Mouse (Mus musculus): ENCODE results near the gene Mrvi1.

Gene Mrvi1

GRCm38 (mm10) chr7:110893943-110894610 is 88.2 kb downstream of the Mrvi1 start:
- in situ Hi-C loops (cut with MboI, MseI): no loop called here

- in situ Hi-C loops (cut with MboI, MseI): no loop called here
These were observed 90.7 kb downstream of the Mrvi1 start for GRCm38 (mm10) chr7:110891501-110891986.

DNA sequence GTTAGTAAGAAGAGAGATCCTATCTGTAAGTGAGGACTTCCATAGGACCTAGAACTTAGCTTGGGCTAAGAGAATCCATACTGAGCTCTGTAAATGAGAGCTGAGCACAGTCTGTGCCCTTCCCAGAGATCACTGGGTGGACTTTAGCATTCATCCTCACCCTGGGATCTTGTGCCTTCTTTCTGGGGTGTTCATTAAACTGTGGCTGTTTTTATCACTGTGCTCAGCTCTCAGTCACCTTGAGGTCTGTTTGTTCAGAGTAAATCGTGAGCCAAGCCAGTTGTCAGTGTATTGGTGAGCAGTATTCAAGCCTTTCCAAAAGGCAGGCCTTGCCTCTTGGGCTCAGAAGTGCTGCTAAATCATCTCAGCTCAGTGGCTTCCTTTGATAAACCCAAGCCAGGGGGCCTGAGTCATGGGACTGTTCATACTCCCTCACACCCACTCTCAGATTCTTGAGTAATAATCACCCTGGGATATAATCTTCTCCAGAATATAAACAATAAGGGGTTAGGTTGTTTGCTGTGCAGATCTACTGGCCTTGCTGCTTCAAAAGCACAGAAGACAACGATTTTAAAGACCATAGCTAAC is 100.4 kb downstream of the Mrvi1 start:
- in situ Hi-C loops (cut with MboI, MseI): no loop called here

DNA sequence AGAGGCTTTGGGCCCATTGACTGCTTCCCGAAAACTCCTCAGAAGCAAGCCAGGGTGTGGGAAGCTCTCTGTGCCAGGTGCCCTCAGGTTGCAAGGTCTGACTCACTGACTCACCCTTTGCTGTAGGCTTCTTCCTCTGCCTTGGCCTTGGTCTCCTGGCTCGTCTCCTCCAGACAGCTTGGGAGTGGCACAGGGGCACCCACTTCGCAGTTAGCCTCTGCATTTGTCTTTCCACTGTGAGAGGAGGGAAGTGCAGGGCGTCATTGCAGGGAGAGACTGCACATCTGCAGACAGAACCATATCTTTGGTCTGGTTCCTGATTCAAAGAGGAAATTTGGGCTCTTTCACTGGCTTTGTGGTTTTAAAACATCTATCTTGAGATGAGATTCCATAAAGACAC is 104.2 kb downstream of the Mrvi1 start:
- in situ Hi-C loops (cut with MboI, MseI): no loop called here

- in situ Hi-C loops (cut with MboI, MseI): no loop called here
These were observed 105.3 kb downstream of the Mrvi1 start for GRCm38 (mm10) chr7:110876965-110877364.

DNA sequence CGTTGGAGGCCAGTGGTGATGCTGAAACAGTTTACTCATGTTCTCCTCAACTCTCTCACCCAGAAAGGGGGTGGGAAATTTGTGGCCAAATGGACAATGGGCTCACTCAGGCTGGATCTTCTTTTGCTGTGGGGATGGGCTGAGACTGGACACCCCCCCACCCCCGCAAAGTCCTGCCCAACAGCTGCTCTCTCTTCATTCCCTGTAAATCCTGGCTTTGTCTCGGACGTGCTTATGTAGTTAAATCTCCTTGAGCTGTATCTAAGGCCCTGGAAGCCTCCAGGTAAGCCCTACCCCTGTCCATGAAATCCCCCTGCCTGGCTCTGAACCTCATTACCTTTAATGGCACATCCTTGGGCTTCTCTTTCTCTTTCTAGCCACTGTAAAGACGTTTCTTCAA is 113.5 kb downstream of the Mrvi1 start:
- in situ Hi-C loops (cut with MboI, MseI): no loop called here

DNA sequence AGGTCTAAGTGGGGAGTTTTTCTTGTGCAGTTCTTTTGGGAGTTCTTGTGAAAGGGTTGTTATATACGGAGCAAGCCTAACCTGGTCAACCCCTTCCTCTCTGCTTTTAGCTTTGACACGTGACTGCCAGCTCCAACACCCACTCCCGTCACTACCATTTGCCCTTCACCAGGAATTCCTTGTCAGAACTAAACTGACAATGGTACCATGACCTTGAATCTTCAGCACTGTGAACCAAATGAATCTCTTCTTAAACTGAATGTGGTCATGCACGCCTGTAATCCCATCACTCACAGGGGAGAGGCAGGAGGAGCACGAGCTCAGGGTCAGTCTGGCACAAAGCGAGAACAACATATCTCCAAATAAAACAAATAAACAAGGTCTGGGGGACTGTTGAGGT is 115.1 kb downstream of the Mrvi1 start:
- in situ Hi-C loops (cut with MboI, MseI): no loop called here

- in situ Hi-C loops (cut with MboI, MseI): no loop called here
These were observed 116.2 kb downstream of the Mrvi1 start for GRCm38 (mm10) chr7:110866021-110866420.

- in situ Hi-C loops (cut with MboI, MseI): no loop called here
These were observed 116.7 kb downstream of the Mrvi1 start for GRCm38 (mm10) chr7:110865570-110865969.

- in situ Hi-C loops (cut with MboI, MseI): no loop called here
These were observed 117.2 kb downstream of the Mrvi1 start for GRCm38 (mm10) chr7:110865038-110865437.

- in situ Hi-C loops (cut with MboI, MseI): no loop called here
These were observed 119.4 kb downstream of the Mrvi1 start, which contains the start of gene Lyve1 for GRCm38 (mm10) chr7:110862751-110863289. Gene Lyve1, minus strand, starts transcription at chr7:110863239.

- in situ Hi-C loops (cut with MboI, MseI): no loop called here
These were observed 122.1 kb downstream of the Mrvi1 start for GRCm38 (mm10) chr7:110860129-110860528.

DNA sequence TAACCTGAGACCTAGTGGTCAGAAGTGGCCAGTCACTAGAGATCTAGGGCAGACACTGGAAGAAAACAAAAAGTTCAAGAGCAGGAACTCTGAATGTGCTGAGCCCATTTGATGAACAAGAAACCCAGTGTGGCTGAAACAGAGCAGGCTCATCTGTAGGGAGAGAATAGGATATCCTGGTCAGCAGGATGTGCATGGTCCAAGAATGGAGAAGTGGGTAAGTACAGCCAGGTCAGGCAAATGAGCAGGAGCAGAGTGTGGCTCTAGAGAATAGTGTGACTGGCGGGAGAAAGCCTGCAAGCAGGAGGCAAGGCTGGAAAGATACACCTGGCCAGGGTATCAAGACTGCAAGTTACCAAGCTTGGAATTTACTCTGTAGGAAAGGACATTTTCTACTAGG is 126.7 kb downstream of the Mrvi1 start:
- in situ Hi-C loops (cut with MboI, MseI): loop anchor here (10.0 kb wide), 1 partner anchor 1271 kb away; no protein-coding TSS in a partner anchor

DNA sequence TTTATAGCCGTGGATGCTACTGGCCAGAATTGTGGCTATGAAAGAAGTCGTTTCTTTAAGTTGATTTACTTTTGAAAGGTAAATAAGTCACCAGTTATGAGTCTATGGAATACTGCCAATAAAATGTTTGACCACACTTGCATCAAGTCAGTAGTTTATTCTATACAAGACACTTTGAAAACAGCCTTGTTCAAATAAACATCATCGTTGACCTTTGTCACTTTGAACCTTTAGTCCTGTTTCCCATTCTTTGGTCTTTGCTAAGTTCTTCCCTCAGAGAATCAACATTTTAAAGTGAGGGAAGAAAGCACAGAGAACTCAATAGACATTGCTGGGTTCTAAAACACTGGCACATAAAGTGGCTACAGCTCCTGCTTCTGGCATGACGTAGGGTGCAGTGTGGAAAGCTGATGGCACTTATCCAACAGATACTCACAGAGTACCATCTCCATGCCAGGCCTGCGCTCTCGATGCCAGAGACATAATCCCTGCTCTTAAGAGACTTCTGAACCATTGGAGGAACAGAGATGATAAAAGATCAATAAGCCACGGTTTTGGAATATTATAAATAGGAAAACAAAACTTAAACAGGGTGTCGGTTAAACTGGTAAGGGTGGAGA is 127.2 kb downstream of the Mrvi1 start:
- in situ Hi-C loops (cut with MboI, MseI): loop anchor here (10.0 kb wide), 1 partner anchor 1270 kb away; no protein-coding TSS in a partner anchor

DNA sequence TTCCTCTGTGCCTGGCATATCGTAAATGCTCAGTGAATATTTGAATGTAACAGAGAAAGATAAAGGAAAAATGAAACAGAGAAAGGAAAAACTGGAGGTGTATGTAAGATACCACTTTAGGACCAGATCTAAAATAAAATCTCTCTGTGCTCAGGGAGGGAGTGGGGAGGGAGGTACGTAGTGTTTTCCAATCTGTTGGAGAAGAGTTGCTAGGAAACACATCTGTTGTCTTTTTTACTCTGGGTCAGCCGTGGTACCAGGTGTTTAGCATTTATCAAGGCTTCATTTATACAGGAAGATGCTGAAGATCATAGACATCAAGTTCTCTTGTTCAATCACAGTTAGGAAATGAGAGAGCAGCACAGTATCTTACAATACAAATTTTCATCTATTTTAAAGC is 127.7 kb downstream of the Mrvi1 start:
- in situ Hi-C loops (cut with MboI, MseI): loop anchor here (10.0 kb wide), 1 partner anchor 1270 kb away; no protein-coding TSS in a partner anchor

DNA sequence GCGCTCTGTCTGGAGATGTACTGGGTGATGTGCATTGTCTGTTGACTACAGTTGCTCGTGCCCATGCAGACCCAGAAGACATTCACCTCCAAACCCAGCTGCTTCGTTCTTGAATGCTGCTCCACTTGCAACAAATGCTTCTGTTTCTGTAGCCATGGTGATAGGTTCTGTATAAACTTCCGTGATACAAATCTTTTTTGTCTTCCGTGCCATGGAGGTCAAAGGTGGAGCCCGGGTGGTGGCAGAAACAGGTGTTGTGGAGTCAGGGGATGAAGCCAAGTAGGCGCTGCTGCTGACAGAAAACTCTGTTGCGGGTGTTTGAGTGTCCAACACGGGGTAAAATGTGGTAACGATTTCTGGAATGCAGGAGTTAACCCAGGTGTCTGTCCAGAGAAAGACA is 128.7 kb downstream of the Mrvi1 start:
- in situ Hi-C loops (cut with MboI, MseI): loop anchor here (10.0 kb wide), 1 partner anchor 1269 kb away; no protein-coding TSS in a partner anchor

DNA sequence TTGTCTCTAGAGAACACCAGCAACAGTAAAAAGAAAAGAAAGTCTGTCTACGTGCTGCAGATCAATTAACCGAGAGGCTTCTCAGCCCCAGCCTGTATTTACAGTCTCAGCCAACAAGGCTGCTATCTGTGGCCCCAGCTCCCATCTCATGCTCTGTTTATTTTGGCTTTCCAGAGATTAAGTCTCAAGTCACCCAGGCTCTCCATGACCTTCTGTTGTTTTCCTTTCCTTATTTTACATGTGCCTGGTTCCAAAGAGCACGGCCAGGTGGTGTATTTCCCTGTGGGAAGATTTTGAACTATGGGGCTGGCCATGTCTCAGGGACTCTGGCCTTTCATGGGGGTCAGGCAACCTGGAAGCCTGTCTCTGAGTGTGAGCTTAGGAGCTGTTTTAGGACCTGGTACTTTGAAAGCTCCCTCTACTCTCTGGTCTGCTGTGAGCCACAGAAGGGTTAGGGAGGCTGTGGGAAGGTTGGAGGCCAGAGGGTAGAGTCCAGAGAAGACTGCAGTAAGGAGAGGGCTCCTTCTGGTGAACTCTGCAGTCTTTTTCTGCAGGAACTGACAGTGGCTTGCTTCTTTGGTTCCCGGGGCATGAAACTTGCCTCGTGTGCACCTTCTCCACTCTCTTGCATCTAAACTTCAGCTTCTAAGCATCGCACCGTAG is 130.6 kb downstream of the Mrvi1 start:
- in situ Hi-C loops (cut with MboI, MseI): loop anchor here (10.0 kb wide), 1 partner anchor 1267 kb away; no protein-coding TSS in a partner anchor

DNA sequence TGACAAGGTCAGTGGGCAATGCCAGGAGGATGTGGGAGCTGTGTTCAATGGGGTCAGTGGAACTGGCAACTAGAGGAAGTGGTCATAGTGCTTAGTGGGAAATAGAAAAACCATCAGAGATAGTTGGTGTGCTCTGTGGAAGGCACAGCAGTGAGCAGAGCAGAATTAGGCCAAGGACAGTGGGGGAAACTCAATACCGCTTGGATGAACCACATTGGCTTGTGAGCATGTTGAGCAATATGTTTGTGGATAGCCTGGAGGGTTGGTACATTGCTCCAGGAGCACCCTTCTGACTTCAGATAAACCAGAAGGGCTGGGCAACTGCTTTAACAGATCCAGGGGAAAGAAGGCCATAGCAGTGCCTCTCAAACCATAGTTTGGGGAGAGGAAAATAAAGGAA is 133.9 kb downstream of the Mrvi1 start:
- in situ Hi-C loops (cut with MboI, MseI): no loop called here

- in situ Hi-C loops (cut with MboI, MseI): no loop called here
These were observed 134.9 kb downstream of the Mrvi1 start for GRCm38 (mm10) chr7:110847321-110847720.

- in situ Hi-C loops (cut with MboI, MseI): no loop called here
These were observed 138.1 kb downstream of the Mrvi1 start, which contains the start of gene Rnf141 for GRCm38 (mm10) chr7:110843916-110844874. Gene Rnf141, minus strand, starts transcription at chr7:110844457.

All from T-helper 2 cell (primary cell).